22 mouse cellular contexts compared by ENCODE assay signal in genomic region chr5:111264488-111264887, GRCm38 (mm10).
DNase-seq lines count a peak whose midpoint lies in the region; ATAC-seq lines count a peak whose summit lies in the region.
"Had no signal": no experiment of that assay in that cellular context is flagged by ENCODE, and none has a peak within 500 bp of the region (broad histone marks: within the 10 kb centered on the region; RNA-seq: fewer than 3 reads in every experiment).

No protein-coding gene starts in this region.

- H3K4me3 ChIP-seq in heart, embryonic 10.5 days, result no peak overlapping the region
- no peak overlapping the region for H3K4me3 ChIP-seq in midbrain, embryonic 12.5 days
- H3K4me3 ChIP-seq in midbrain, embryonic 15.5 days, result no peak overlapping the region
- H3K4me3 ChIP-seq: embryonic facial prominence, embryonic 13.5 days; forebrain, embryonic 13.5 days; heart, embryonic 13.5 days; hindbrain, embryonic 12.5 days had no signal

- H3K36me3 ChIP-seq in heart, embryonic 10.5 days, result peaks cover 16% of the 10 kb centered on the region
- peaks cover 24% of the 10 kb centered on the region for H3K36me3 ChIP-seq in midbrain, embryonic 12.5 days
- H3K36me3 ChIP-seq in midbrain, embryonic 15.5 days (replicated peaks), result peaks cover 8% of the 10 kb centered on the region; the same call in 1 of the 2 replicates
- H3K36me3 ChIP-seq: G1E had no signal

- ATAC-seq in midbrain, embryonic 12.5 days (ENCODE audit: low FRiP score, low read depth), result no peak
- no peak for ATAC-seq in midbrain, embryonic 15.5 days (replicated peaks)
- ATAC-seq: CD4-positive, CD25-positive, alpha-beta regulatory T cell, adult 4 months; forebrain, embryonic 13.5 days; hindbrain, embryonic 16.5 days had no signal

- H3K4me1 ChIP-seq in heart, embryonic 10.5 days, result peaks cover 63% of the 10 kb centered on the region
- peaks cover 30% of the 10 kb centered on the region for H3K4me1 ChIP-seq in midbrain, embryonic 12.5 days
- peaks cover 37% of the 10 kb centered on the region for H3K4me1 ChIP-seq in midbrain, embryonic 15.5 days

- peaks cover 7% of the 10 kb centered on the region for H3K9me3 ChIP-seq in heart, embryonic 10.5 days
- H3K9me3 ChIP-seq in midbrain, embryonic 12.5 days, result peaks cover 7% of the 10 kb centered on the region
- no peaks in the 10 kb centered on the region for H3K9me3 ChIP-seq in midbrain, embryonic 15.5 days
- H3K9me3 ChIP-seq: G1E had no signal

- peak overlapping the region; percentile 79; the same call in 1 of the 2 replicates for H3K27ac ChIP-seq in heart, embryonic 10.5 days
- no peak overlapping the region for H3K27ac ChIP-seq in midbrain, embryonic 12.5 days (replicated peaks)
- H3K27ac ChIP-seq in midbrain, embryonic 15.5 days, result no peak overlapping the region
- H3K27ac ChIP-seq: embryonic facial prominence, embryonic 13.5 days; forebrain, embryonic 13.5 days had no signal

- H3K9ac ChIP-seq in midbrain, embryonic 12.5 days (replicated peaks), result 0 out of 2 replicates have a peak overlapping the region, but pooled peaks have one; percentile 11
- no peak overlapping the region for H3K9ac ChIP-seq in midbrain, embryonic 15.5 days
- H3K9ac ChIP-seq: embryonic facial prominence, embryonic 13.5 days; forebrain, embryonic 13.5 days; heart, embryonic 13.5 days; hindbrain, embryonic 12.5 days had no signal

- peak; percentile 51 to 57 for DNase-seq in cerebellum, postnatal 10 days
- DNase-seq in cerebellum, postnatal 36 days, result no peak
- DNase-seq in heart, embryonic 10.5 days (ENCODE audit: low spot score), result no peak
- no peak for DNase-seq in heart, postnatal 14 days
- DNase-seq in kidney, postnatal 14 days, result peak; percentile 42
- no peak for DNase-seq in kidney, adult 11 months
- DNase-seq: adrenal gland, adult 8-10 months; adrenal gland, postnatal 36 days; B cell, adult 2 months; cerebellum, adult 11 months; cerebellum, adult 8-10 months; heart, adult 18-20 months; heart, postnatal 4 days had no signal

- WGBS in heart, embryonic 10.5 days, result 84% methylated on average over 7 of the region's 7 CpGs
- WGBS in midbrain, embryonic 12.5 days, result 86% methylated on average over 7 of the region's 7 CpGs
- 86% methylated on average over 7 of the region's 7 CpGs for WGBS in midbrain, embryonic 15.5 days

- no peak overlapping the region for H3K4me2 ChIP-seq in midbrain, embryonic 12.5 days (replicated peaks)
- H3K4me2 ChIP-seq in midbrain, embryonic 15.5 days, result no peak overlapping the region
- H3K4me2 ChIP-seq: embryonic facial prominence, embryonic 13.5 days; forebrain, embryonic 13.5 days; heart, embryonic 13.5 days; hindbrain, embryonic 12.5 days had no signal

- H3K27me3 ChIP-seq in heart, embryonic 10.5 days (ENCODE audit: insufficient read depth, poor library complexity, severe bottlenecking), result peaks cover 16% of the 10 kb centered on the region
- no peaks in the 10 kb centered on the region for H3K27me3 ChIP-seq in midbrain, embryonic 12.5 days
- H3K27me3 ChIP-seq in midbrain, embryonic 15.5 days (replicated peaks), result no peaks in the 10 kb centered on the region
- H3K27me3 ChIP-seq: embryonic facial prominence, embryonic 13.5 days; forebrain, embryonic 13.5 days; hindbrain, embryonic 12.5 days had no signal

- intact Hi-C loops in heart, postnatal 14 days (cut with DNase I), result no loop called here

Comparison
In these comparisons a context has a peak if more than half of its experiments do, and no peak if none do; other contexts are left out.
1. DNase-seq: peak in cerebellum, postnatal 10 days (2 of 2) and kidney, postnatal 14 days (single experiment); none in cerebellum, postnatal 36 days (0 of 2), heart, embryonic 10.5 days (single experiment), heart, postnatal 14 days (0 of 2) and kidney, adult 11 months (single experiment).